25 mouse cellular contexts compared by ENCODE assay signal in the genomic region with DNA sequence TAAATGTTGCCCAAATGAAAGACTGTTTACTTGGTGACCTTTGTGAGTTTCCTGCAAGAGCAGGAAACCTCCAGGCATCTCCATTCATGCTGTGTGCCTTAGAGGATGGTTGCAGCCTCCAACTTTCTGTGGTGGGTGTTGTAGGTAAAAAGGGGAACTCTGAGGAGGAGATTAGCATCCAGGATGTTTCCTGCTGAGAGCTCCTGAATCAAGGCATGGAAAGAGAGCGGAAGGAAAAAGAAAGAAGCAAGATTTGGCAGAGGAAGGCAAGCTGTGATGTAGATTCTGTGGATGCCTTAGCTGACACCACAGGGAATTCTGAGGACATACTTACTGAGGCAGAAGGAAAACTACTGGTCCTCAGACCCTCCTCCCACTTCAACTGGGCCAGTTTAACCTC.
"Had no signal": no experiment of that assay in that cellular context is flagged by ENCODE, and none has a peak within 500 bp of the region (broad histone marks: within the 10 kb centered on the region; RNA-seq: fewer than 3 reads in every experiment).

No protein-coding gene starts in this region.

- ATAC-seq: hindbrain, embryonic 16.5 days; inflammation-experienced regulatory T-cells, adult 6 months; intestine, embryonic 15.5 days; intestine, postnatal 0 days; liver, embryonic 12.5 days had no signal

- DNase-seq: gastrocnemius, postnatal 14 days; heart, adult 18-20 months; heart, postnatal 10 days; heart, postnatal 4 days; kidney, adult 18-20 months; kidney, adult 8-10 months; kidney, postnatal 10 days; kidney, postnatal 25 days; kidney, postnatal 4 days; layer of hippocampus, postnatal 36 days; left cerebral cortex, postnatal 4 days had no signal

- H3K4me1 ChIP-seq: heart, embryonic 10.5 days; heart, embryonic 12.5 days; hindbrain, embryonic 10.5 days; hindbrain, embryonic 12.5 days; intestine, embryonic 15.5 days; limb, embryonic 13.5 days; limb, embryonic 15.5 days; liver, embryonic 12.5 days had no signal

- H3K4me3 ChIP-seq: heart, embryonic 10.5 days; heart, embryonic 12.5 days; hindbrain, embryonic 10.5 days; hindbrain, embryonic 12.5 days; intestine, embryonic 15.5 days; layer of hippocampus, adult 2 months; limb, embryonic 13.5 days; limb, embryonic 15.5 days; liver, embryonic 12.5 days had no signal

- H3K27ac ChIP-seq: heart, embryonic 10.5 days; hindbrain, embryonic 10.5 days; hindbrain, embryonic 12.5 days; hindbrain, embryonic 14.5 days; intestine, embryonic 15.5 days; layer of hippocampus, adult 2 months; limb, embryonic 13.5 days; limb, embryonic 15.5 days; liver, embryonic 12.5 days; liver, embryonic 14.5 days had no signal

- H3K36me3 ChIP-seq: heart, embryonic 10.5 days; heart, embryonic 12.5 days; hindbrain, embryonic 10.5 days; hindbrain, embryonic 12.5 days; intestine, embryonic 15.5 days; limb, embryonic 13.5 days; limb, embryonic 15.5 days; liver, embryonic 12.5 days had no signal

- H3K9me3 ChIP-seq: heart, embryonic 10.5 days; heart, embryonic 12.5 days; hindbrain, embryonic 10.5 days; hindbrain, embryonic 12.5 days; intestine, embryonic 15.5 days; limb, embryonic 13.5 days; limb, embryonic 15.5 days; liver, embryonic 12.5 days had no signal

- H3K9ac ChIP-seq: heart, embryonic 12.5 days; hindbrain, embryonic 12.5 days; hindbrain, embryonic 14.5 days; intestine, embryonic 15.5 days; limb, embryonic 13.5 days; limb, embryonic 15.5 days; liver, embryonic 12.5 days; liver, embryonic 14.5 days had no signal
